Mouse (Mus musculus) forebrain, embryonic 13.5 days (tissue): ENCODE results near the gene Mab21l1. TPM values are rescaled to one million over a fixed set of nuclear protein-coding genes. Genes with fewer than 3 reads are reported as not detected.

Source experiments
- ATAC-seq: fragments of 200-750 bp; cut with Nextera tagmentation; 2 replicates; pipeline ENCODE4 v1.8.0; 2017
- H3K27ac ChIP-seq: fragments of 300-500 bp; sonication (generic); 2 replicates; pipeline ENCODE4 v1.5.1; 2015; ENCODE audit warnings: inconsistent platforms, mild to moderate bottlenecking, moderate library complexity
- H3K27me3 ChIP-seq: fragments of 300-500 bp; sonication (generic); 2 replicates; pipeline ENCODE4 v1.6.1; 2015; ENCODE audit warnings: mild to moderate bottlenecking, inconsistent platforms
- H3K36me3 ChIP-seq: fragments of 300-500 bp; sonication (generic); 2 replicates; pipeline ENCODE4 v1.6.1; 2015; ENCODE audit warnings: mild to moderate bottlenecking, inconsistent platforms; ENCODE audit not compliant: poor library complexity, severe bottlenecking
- H3K4me1 ChIP-seq: fragments of 300-500 bp; sonication (generic); 2 replicates; pipeline ENCODE4 v1.6.1; 2015; ENCODE audit warnings: inconsistent platforms
- H3K4me2 ChIP-seq: fragments of 300-500 bp; sonication (generic); 2 replicates; pipeline ENCODE4 v1.6.1; 2015; ENCODE audit warnings: inconsistent platforms, mild to moderate bottlenecking, moderate library complexity
- H3K4me3 ChIP-seq: fragments of 300-500 bp; sonication (generic); 2 replicates; pipeline ENCODE4 v1.5.1; 2015; ENCODE audit warnings: mild to moderate bottlenecking, inconsistent platforms
- H3K9ac ChIP-seq: fragments of 300-500 bp; sonication (generic); 2 replicates; pipeline ENCODE4 v1.6.1; 2015; ENCODE audit warnings: mild to moderate bottlenecking, inconsistent platforms
- H3K9me3 ChIP-seq: fragments of 300-500 bp; sonication (generic); replicated peaks from 2 replicates; pipeline ENCODE4 v1.6.1; 2016; ENCODE audit warnings: inconsistent platforms
- WGBS: fragments of 180-500 bp; shearing (Covaris S2); methylation state at CpG from one replicate; pipeline ENCODE4 v1.1.7; 2015; 5-methylcytosine and 5-hydroxymethylcytosine counted together
- polyA plus RNA-seq: library from polyadenylated mRNA; unstranded; fragments of >200 nt; fragmentation: Nextera tagmentation; extraction: Ambion mirVana; gene quantifications from 2 replicates; pipeline ENCODE4 v1.2.1, GENCODE M21; 2015

Mab21l1 gene
- polyA plus RNA-seq, 1 experiment from 2014 or later, result 16.1 TPM

DNA sequence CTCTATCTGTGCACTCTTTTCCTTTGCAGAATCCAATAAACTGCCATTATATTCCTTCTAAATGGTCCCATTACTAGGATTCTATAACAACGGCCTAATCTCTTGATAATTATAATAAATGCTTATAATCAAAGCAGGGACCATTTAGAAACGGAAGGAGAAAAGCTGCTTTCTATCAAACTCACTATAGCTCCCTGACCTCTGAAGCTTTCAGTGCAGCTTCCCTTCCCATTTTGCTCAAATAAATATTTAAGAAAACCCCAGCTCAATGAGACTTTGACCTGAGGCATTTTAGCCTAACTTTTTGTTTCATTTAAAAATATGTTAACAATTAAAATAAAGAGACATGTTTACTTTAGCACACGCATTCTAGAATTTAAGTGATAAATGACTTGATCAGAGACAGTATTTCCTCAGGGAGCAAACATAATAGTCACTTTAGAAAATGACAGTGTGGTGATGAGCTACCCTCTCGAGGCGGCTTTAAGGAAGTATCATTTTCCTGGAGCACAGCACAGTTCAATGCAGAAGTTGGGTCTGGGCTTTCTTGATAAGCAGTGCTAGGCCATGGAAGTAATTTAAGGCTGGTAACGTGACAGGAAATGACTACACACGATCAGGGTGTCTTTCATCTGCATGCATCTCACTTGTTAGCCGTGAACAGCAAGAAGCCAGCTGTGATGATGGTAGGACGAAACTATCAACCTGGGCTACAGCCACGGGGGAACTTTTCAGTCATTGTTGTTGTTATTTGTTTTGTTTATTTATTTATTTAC is 46.4 kb downstream of the Mab21l1 start:
- Histone ChIP-seq H3K4me2 (no peak overlapping the region), H3K27me3 (no peaks in the 10 kb centered on the region), H3K4me3 (no peak overlapping the region), H3K9ac (no peak overlapping the region), H3K9me3 (no peaks in the 10 kb centered on the region), H3K36me3 (no peaks in the 10 kb centered on the region), H3K27ac (no peak overlapping the region), H3K4me1 (peaks cover 7% of the 10 kb centered on the region)
- WGBS, result 67% methylated on average over 10 of the region's 10 CpGs
- no peak for ATAC-seq

DNA sequence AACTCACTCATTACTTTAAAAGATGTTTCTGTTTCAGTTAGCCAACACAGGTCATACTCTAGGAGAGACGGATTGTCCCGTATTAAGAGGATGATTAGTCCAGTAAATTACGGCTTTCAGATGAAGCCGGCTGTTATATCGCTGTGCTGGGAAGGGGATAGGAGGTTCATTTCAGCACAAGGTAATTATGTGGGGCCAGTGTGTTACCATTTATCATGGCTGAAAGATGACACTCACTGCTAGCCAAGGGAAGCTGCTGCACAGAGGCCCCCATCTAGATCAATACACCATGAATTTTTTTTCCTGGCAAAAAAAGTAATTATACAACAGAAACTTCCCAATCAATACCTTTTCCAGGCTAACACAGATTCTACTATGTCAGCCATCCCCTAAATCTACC is 47.9 kb downstream of the Mab21l1 start:
- Histone ChIP-seq H3K4me2 (no peak overlapping the region), H3K4me1 (peaks cover 7% of the 10 kb centered on the region), H3K27me3 (no peaks in the 10 kb centered on the region), H3K27ac (no peak overlapping the region), H3K36me3 (no peaks in the 10 kb centered on the region), H3K4me3 (no peak overlapping the region), H3K9ac (no peak overlapping the region), H3K9me3 (no peaks in the 10 kb centered on the region)
- ATAC-seq, result no peak
- WGBS, result 50% methylated on average over 5 of the region's 5 CpGs
